Mouse (Mus musculus) intestine, postnatal 0 days (tissue): ENCODE data around the gene Serpine1. TPM values are rescaled to one million over a fixed set of nuclear protein-coding genes. Genes with fewer than 3 reads are reported as not detected.

Experiments
- ATAC-seq: fragments of 200-750 bp; cut with Nextera tagmentation; 2 replicates; pipeline ENCODE4 v1.8.0; 2017; ENCODE audit warnings: mild to moderate bottlenecking, moderate TSS enrichment, moderate library complexity
- H3K27ac ChIP-seq: fragments of 300-500 bp; sonication (generic); 2 replicates; pipeline ENCODE4 v1.5.1; 2014; ENCODE audit warnings: mild to moderate bottlenecking, low read depth, low read length, moderate library complexity
- H3K27me3 ChIP-seq: fragments of 300-500 bp; sonication (generic); replicated peaks from 2 replicates; pipeline ENCODE4 v1.6.1; 2014; ENCODE audit warnings: low read length, mixed read lengths; ENCODE audit not compliant: control insufficient read depth, insufficient read depth
- H3K36me3 ChIP-seq: fragments of 300-500 bp; sonication (generic); 2 replicates; pipeline ENCODE4 v1.6.1; 2014; ENCODE audit warnings: mild to moderate bottlenecking, moderate library complexity; ENCODE audit not compliant: control insufficient read depth, insufficient read depth
- H3K4me1 ChIP-seq: fragments of 300-500 bp; sonication (generic); replicated peaks from 2 replicates; pipeline ENCODE4 v1.6.1; 2014; ENCODE audit warnings: antibody characterized with exemption, low read length, mixed read lengths; ENCODE audit not compliant: control insufficient read depth, insufficient read depth
- H3K4me2 ChIP-seq: fragments of 300-500 bp; sonication (generic); replicated peaks from 2 replicates; pipeline ENCODE4 v1.6.1; 2014; ENCODE audit warnings: low read depth, mild to moderate bottlenecking, moderate library complexity
- H3K4me3 ChIP-seq: fragments of 300-500 bp; sonication (generic); 2 replicates; pipeline ENCODE4 v1.5.1; 2014; ENCODE audit warnings: low read depth, low read length
- H3K9ac ChIP-seq: fragments of 300-500 bp; sonication (generic); 2 replicates; pipeline ENCODE4 v1.6.1; 2014; ENCODE audit warnings: mild to moderate bottlenecking, low read depth, low read length
- H3K9me3 ChIP-seq: fragments of 300-500 bp; sonication (generic); 2 replicates; pipeline ENCODE4 v1.6.1; 2016; ENCODE audit warnings: mixed run types; ENCODE audit not compliant: control insufficient read depth
- CTCF ChIP-seq: sonication (generic); IDR thresholded peaks from 2 replicates; pipeline ENCODE4 v1.5.1; 2016; ENCODE audit warnings: low read depth, mild to moderate bottlenecking, control low read depth, antibody characterized with exemption, moderate library complexity
- WGBS: fragments of 180-500 bp; shearing (Covaris S2); extraction: QIAGEN DNeasy Blood & Tissue Kit; methylation state at CpG from one replicate; pipeline ENCODE4 v1.1.7; 2014; 5-methylcytosine and 5-hydroxymethylcytosine counted together
- polyA plus RNA-seq: library from polyadenylated mRNA; unstranded; fragments of >200 nt; fragmentation: Nextera tagmentation; extraction: Ambion mirVana; gene quantifications from 2 replicates; pipeline ENCODE4 v1.2.1, GENCODE M21; 2015

Gene Serpine1
- polyA plus RNA-seq, 1 experiment from 2014 or later = 0.20 TPM

GRCm38 (mm10) chr5:137024318-137024717 lies 47.8 kb downstream of the Serpine1 start:
- 49% methylated on average over 3 of the region's 3 CpGs for WGBS
- Histone ChIP-seq H3K27me3 (peaks cover 49% of the 10 kb centered on the region), H3K27ac (no peak overlapping the region), H3K4me1 (no peaks in the 10 kb centered on the region), H3K9ac (no peak overlapping the region), H3K4me2 (no peak overlapping the region), H3K9me3 (no peaks in the 10 kb centered on the region), H3K4me3 (no peak overlapping the region), H3K36me3 (no peaks in the 10 kb centered on the region)
- TF ChIP-seq CTCF = no peak
- ATAC-seq = no peak

GRCm38 (mm10) chr5:137015913-137016312 lies 56.2 kb downstream of the Serpine1 start:
- no peaks in the 10 kb centered on the region for H3K4me1 ChIP-seq
- H3K4me2 ChIP-seq = no peak overlapping the region
- H3K36me3 ChIP-seq = no peaks in the 10 kb centered on the region
- WGBS = 95% methylated on average over 3 of the region's 3 CpGs
- no peak overlapping the region for H3K27ac ChIP-seq
- no peak overlapping the region for H3K4me3 ChIP-seq
- no peak for ATAC-seq
- H3K9me3 ChIP-seq = no peaks in the 10 kb centered on the region
- no peaks in the 10 kb centered on the region for H3K27me3 ChIP-seq
- no peak for TF ChIP-seq CTCF
- no peak overlapping the region for H3K9ac ChIP-seq

DNA sequence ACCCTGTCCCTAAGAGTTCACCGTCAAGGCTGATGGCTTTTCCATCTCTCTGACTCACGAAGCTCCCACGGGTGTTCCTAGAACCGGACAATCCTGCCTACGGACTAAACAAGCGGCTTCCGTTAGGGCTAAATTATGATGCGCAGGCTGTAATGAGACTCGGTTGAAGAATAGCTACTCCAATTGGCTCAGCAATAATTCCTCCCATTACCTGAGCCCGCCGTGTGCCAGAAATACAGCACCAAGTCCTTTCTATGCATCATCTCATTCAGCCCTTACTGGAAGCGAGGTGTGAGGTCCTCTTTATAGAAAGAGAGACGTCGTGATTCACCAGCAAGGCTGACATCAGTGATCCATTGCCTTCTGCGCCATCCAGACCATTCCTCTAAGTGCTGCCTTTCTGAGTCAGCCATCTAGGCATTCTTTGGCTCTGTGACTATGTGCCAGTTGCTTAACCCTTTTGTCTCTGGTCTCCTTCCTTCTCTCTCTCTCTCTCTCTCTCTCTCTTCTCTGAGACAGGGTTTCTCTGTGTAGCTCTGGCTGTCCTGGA lies 59.6 kb downstream of the Serpine1 start:
- H3K4me3 ChIP-seq = no peak overlapping the region
- no peaks in the 10 kb centered on the region for H3K27me3 ChIP-seq
- no peak overlapping the region for H3K9ac ChIP-seq
- no peaks in the 10 kb centered on the region for H3K9me3 ChIP-seq
- ATAC-seq = no peak
- no peaks in the 10 kb centered on the region for H3K36me3 ChIP-seq
- no peak overlapping the region for H3K27ac ChIP-seq
- 72% methylated on average over 15 of the region's 15 CpGs for WGBS
- H3K4me1 ChIP-seq = no peaks in the 10 kb centered on the region
- TF ChIP-seq CTCF = no peak
- no peak overlapping the region for H3K4me2 ChIP-seq

Other genes with a start within 250 kb of the Serpine1 start
- gene Col26a1, start 189.1 kb downstream of the Serpine1 start, polyA plus RNA-seq = 2.2 and 2.7 TPM in 2 replicates
- 24.7 and 25.2 TPM in 2 replicates for gene Ift22, start 164.1 kb downstream of the Serpine1 start, polyA plus RNA-seq
- gene Fis1, start 119.0 kb downstream of the Serpine1 start, polyA plus RNA-seq = 318 and 324 TPM in 2 replicates
- gene Cldn15, start 105.7 kb downstream of the Serpine1 start, polyA plus RNA-seq = 29.5 and 31.2 TPM in 2 replicates
- 11.1 and 11.8 TPM in 2 replicates for gene Plod3, start 85.2 kb downstream of the Serpine1 start, polyA plus RNA-seq
- 84.6 and 91.1 TPM in 2 replicates for gene Znhit1, start 84.2 kb downstream of the Serpine1 start, polyA plus RNA-seq
- 1.3 and 1.6 TPM in 2 replicates for gene Vgf, start 45.9 kb downstream of the Serpine1 start, polyA plus RNA-seq
- gene Ap1s1, start 26.1 kb downstream of the Serpine1 start, polyA plus RNA-seq = 229 and 232 TPM in 2 replicates
- gene Trim56, start 43.9 kb upstream of the Serpine1 start, polyA plus RNA-seq = 7.3 and 7.7 TPM in 2 replicates
- gene Muc3, start 77.1 kb upstream of the Serpine1 start, polyA plus RNA-seq = 42.9 and 45.0 TPM in 2 replicates
- gene Muc3a, start 140.1 kb upstream of the Serpine1 start, polyA plus RNA-seq = 17.1 and 18.0 TPM in 2 replicates
- gene Ache, start 215.3 kb upstream of the Serpine1 start, polyA plus RNA-seq = 8.9 and 9.6 TPM in 2 replicates
- 10.4 and 11.0 TPM in 2 replicates for gene Ufsp1, start 222.4 kb upstream of the Serpine1 start, polyA plus RNA-seq
- 31.3 and 32.2 TPM in 2 replicates for gene Srrt, start 235.4 kb upstream of the Serpine1 start, polyA plus RNA-seq
- gene Trip6, start 242.1 kb upstream of the Serpine1 start, polyA plus RNA-seq = 23.8 and 24.8 TPM in 2 replicates